Mouse (Mus musculus) C2C12 (cell line): ENCODE results near the gene Nlgn1.

Experiments used
- CEBPB ChIP-seq: IDR thresholded peaks from one replicate; pipeline ENCODE4 v1.6.1; 2011; ENCODE audit warnings: low read depth, mild to moderate bottlenecking, control low read depth, moderate library complexity
- CTCF ChIP-seq: IDR thresholded peaks from one replicate; pipeline ENCODE4 v1.5.1; 2011; ENCODE audit not compliant: control insufficient read depth, insufficient read depth, insufficient read length
- MAX ChIP-seq: IDR thresholded peaks from one replicate; pipeline ENCODE4 v1.6.1; 2011; ENCODE audit warnings: mild to moderate bottlenecking, control low read depth
- MYOD1 ChIP-seq: IDR thresholded peaks from one replicate; pipeline ENCODE4 v1.6.1; 2011; ENCODE audit warnings: low read depth; ENCODE audit not compliant: control insufficient read depth, insufficient read length
- USF1 ChIP-seq: IDR thresholded peaks from one replicate; pipeline ENCODE4 v1.6.1; 2011; ENCODE audit warnings: low read depth, mild to moderate bottlenecking, control low read depth, moderate library complexity

- TF ChIP-seq CTCF, result no peak
- TF ChIP-seq USF1, result no peak
- no peak for TF ChIP-seq CEBPB
- no peak for TF ChIP-seq MAX
- TF ChIP-seq MYOD1, result no peak
Observed at GRCm38 (mm10) chr3:26243274-26243673, 89.0 kb downstream of the Nlgn1 start.
